Mouse (Mus musculus): Measurements from ENCODE around the gene Rasl10b. TPM values are rescaled to one million over a fixed set of nuclear protein-coding genes. Genes with fewer than 3 reads are reported as not detected.
A peak's percentile ranks its signal among the peaks of the same experiment; 100 is the strongest.

Rasl10b gene
- polyA plus RNA-seq, 1 experiment, result 0.08 TPM

GRCm38 (mm10) chr11:83457257-83457656, 48.3 kb downstream of the Rasl10b start:
- Histone ChIP-seq H3ac (ENCODE audit: control insufficient read depth, insufficient read length, low read depth) (no peak overlapping the region), H3K79me3 (ENCODE audit: low read depth) (no peaks in the 10 kb centered on the region), H3K27me3 (ENCODE audit: control insufficient read depth, insufficient read depth, insufficient read length) (no peaks in the 10 kb centered on the region), H3K79me2 (ENCODE audit: control insufficient read depth, insufficient read depth) (no peaks in the 10 kb centered on the region), H3K4me3 (ENCODE audit: insufficient read depth, poor library complexity, severe bottlenecking) (no peak overlapping the region), H3K36me3 (ENCODE audit: control insufficient read depth, insufficient read depth) (no peaks in the 10 kb centered on the region)
- TF ChIP-seq USF1 (IDR thresholded peaks at IDR 0.05; ENCODE audit: low read depth), result no peak
- TF ChIP-seq MYOG (IDR thresholded peaks at IDR 0.05; ENCODE audit: control insufficient read depth, extremely low read depth, insufficient read length), result no peak
- TF ChIP-seq FOSL1 (IDR thresholded peaks at IDR 0.05; ENCODE audit: insufficient read depth, low read length, poor library complexity, severe bottlenecking), result no peak
- TF ChIP-seq MYOD1 (IDR thresholded peaks at IDR 0.05; ENCODE audit: control insufficient read depth, insufficient read length, low read depth), result no peak
- no peak for TF ChIP-seq CEBPB (IDR thresholded peaks at IDR 0.05; ENCODE audit: low read depth)
- no peak for TF ChIP-seq CTCF (IDR thresholded peaks at IDR 0.05; ENCODE audit: control insufficient read depth, insufficient read depth, insufficient read length)
- no peak for TF ChIP-seq MAX (IDR thresholded peaks at IDR 0.05)

DNA sequence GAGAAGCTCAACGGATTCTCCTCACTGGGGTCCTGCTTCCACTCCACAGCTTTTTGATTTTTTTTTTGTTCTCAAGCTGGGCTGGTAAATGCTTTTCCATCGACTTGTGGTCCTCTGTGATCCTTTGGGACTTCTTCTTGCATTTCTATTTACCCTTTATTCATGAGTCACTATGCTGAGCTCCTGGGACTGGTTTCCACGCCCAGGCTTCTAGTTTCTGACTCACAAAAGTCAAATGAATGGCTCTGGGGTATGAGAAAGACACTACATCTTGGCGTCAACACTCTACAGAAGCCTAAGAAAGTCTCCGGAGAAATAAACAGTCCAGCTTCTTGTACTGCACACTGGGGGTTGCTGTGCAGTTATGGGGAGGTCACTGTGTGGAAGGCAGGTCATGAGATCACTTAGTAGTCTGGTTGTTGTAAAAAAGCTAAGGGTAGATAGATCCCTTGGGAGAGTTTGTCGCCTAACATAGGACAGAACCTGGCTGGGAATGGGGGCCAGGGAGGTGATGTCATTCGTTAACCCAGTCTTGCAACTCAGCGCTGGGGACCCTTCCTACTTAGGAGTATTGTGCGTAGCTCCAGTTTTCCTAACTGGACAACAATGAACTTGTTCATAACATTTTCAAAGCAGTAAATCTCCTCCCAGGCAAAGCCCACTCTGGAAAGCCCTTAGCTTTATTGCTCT, 49.1 kb downstream of the Rasl10b start:
- H3K4me3 ChIP-seq (ENCODE audit: insufficient read depth, poor library complexity, severe bottlenecking), result no peak overlapping the region
- TF ChIP-seq MYOG (IDR thresholded peaks at IDR 0.05; ENCODE audit: control insufficient read depth, extremely low read depth, insufficient read length) (no peak), USF1 (IDR thresholded peaks at IDR 0.05; ENCODE audit: low read depth) (no peak), CTCF (IDR thresholded peaks at IDR 0.05; ENCODE audit: control insufficient read depth, insufficient read depth, insufficient read length) (no peak), MYOD1 (IDR thresholded peaks at IDR 0.05; ENCODE audit: control insufficient read depth, insufficient read length, low read depth) (no peak), CEBPB (IDR thresholded peaks at IDR 0.05; ENCODE audit: low read depth) (no peak), FOSL1 (IDR thresholded peaks at IDR 0.05; ENCODE audit: insufficient read depth, low read length, poor library complexity, severe bottlenecking) (peak; percentile 40), MAX (IDR thresholded peaks at IDR 0.05) (peak; percentile 19)
- no peaks in the 10 kb centered on the region for H3K36me3 ChIP-seq (ENCODE audit: control insufficient read depth, insufficient read depth)
- H3K79me2 ChIP-seq (ENCODE audit: control insufficient read depth, insufficient read depth), result no peaks in the 10 kb centered on the region
- H3K27me3 ChIP-seq (ENCODE audit: control insufficient read depth, insufficient read depth, insufficient read length), result no peaks in the 10 kb centered on the region
- no peaks in the 10 kb centered on the region for H3K79me3 ChIP-seq (ENCODE audit: low read depth)
- H3ac ChIP-seq (ENCODE audit: control insufficient read depth, insufficient read length, low read depth), result peak overlapping the region; percentile 11

- no peaks in the 10 kb centered on the region for H3K36me3 ChIP-seq (ENCODE audit: control insufficient read depth, insufficient read depth)
- no peaks in the 10 kb centered on the region for H3K27me3 ChIP-seq (ENCODE audit: control insufficient read depth, insufficient read depth, insufficient read length)
- no peak overlapping the region for H3ac ChIP-seq (ENCODE audit: control insufficient read depth, insufficient read length, low read depth)
- TF ChIP-seq CEBPB (IDR thresholded peaks at IDR 0.05; ENCODE audit: low read depth) (no peak), MYOG (IDR thresholded peaks at IDR 0.05; ENCODE audit: control insufficient read depth, extremely low read depth, insufficient read length) (no peak), MAX (IDR thresholded peaks at IDR 0.05) (no peak), CTCF (IDR thresholded peaks at IDR 0.05; ENCODE audit: control insufficient read depth, insufficient read depth, insufficient read length) (no peak), FOSL1 (IDR thresholded peaks at IDR 0.05; ENCODE audit: insufficient read depth, low read length, poor library complexity, severe bottlenecking) (no peak), USF1 (IDR thresholded peaks at IDR 0.05; ENCODE audit: low read depth) (no peak), MYOD1 (IDR thresholded peaks at IDR 0.05; ENCODE audit: control insufficient read depth, insufficient read length, low read depth) (no peak)
- H3K79me3 ChIP-seq (ENCODE audit: low read depth), result no peaks in the 10 kb centered on the region
- no peaks in the 10 kb centered on the region for H3K79me2 ChIP-seq (ENCODE audit: control insufficient read depth, insufficient read depth)
- no peak overlapping the region for H3K4me3 ChIP-seq (ENCODE audit: insufficient read depth, poor library complexity, severe bottlenecking)
Measured at GRCm38 (mm10) chr11:83461462-83462027, 52.6 kb downstream of the Rasl10b start.

- Histone ChIP-seq H3K79me3 (ENCODE audit: low read depth) (no peaks in the 10 kb centered on the region), H3K79me2 (ENCODE audit: control insufficient read depth, insufficient read depth) (no peaks in the 10 kb centered on the region), H3K4me3 (ENCODE audit: insufficient read depth, poor library complexity, severe bottlenecking) (peak within 1 kb of the TSS; percentile 36), H3K36me3 (ENCODE audit: control insufficient read depth, insufficient read depth) (no peaks in the 10 kb centered on the region), H3ac (ENCODE audit: control insufficient read depth, insufficient read length, low read depth) (peak within 1 kb of the TSS; percentile 95), H3K27me3 (ENCODE audit: control insufficient read depth, insufficient read depth, insufficient read length) (no peaks in the 10 kb centered on the region)
- TF ChIP-seq CEBPB (IDR thresholded peaks at IDR 0.05; ENCODE audit: low read depth), result no peak
Measured at GRCm38 (mm10) chr11:83462711-83463244, 53.8 kb downstream of the Rasl10b start, which contains the start of gene Mmp28. Gene Mmp28, minus strand, starts transcription at chr11:83463071.

- no peak overlapping the region for H3K4me3 ChIP-seq (ENCODE audit: insufficient read depth, poor library complexity, severe bottlenecking)
- no peaks in the 10 kb centered on the region for H3K79me2 ChIP-seq (ENCODE audit: control insufficient read depth, insufficient read depth)
- H3K79me3 ChIP-seq (ENCODE audit: low read depth), result no peaks in the 10 kb centered on the region
- no peak for TF ChIP-seq MYOG (IDR thresholded peaks at IDR 0.05; ENCODE audit: control insufficient read depth, extremely low read depth, insufficient read length)
- TF ChIP-seq CEBPB (IDR thresholded peaks at IDR 0.05; ENCODE audit: low read depth), result no peak
- H3K27me3 ChIP-seq (ENCODE audit: control insufficient read depth, insufficient read depth, insufficient read length), result no peaks in the 10 kb centered on the region
- no peak overlapping the region for H3ac ChIP-seq (ENCODE audit: control insufficient read depth, insufficient read length, low read depth)
- H3K36me3 ChIP-seq (ENCODE audit: control insufficient read depth, insufficient read depth), result no peaks in the 10 kb centered on the region
Measured at GRCm38 (mm10) chr11:83465976-83466375, 57.0 kb downstream of the Rasl10b start.

GRCm38 (mm10) chr11:83467120-83467652, 58.2 kb downstream of the Rasl10b start:
- Histone ChIP-seq H3K36me3 (ENCODE audit: control insufficient read depth, insufficient read depth) (no peaks in the 10 kb centered on the region), H3K79me2 (ENCODE audit: control insufficient read depth, insufficient read depth) (no peaks in the 10 kb centered on the region), H3ac (ENCODE audit: control insufficient read depth, insufficient read length, low read depth) (peak overlapping the region; percentile 20), H3K79me3 (ENCODE audit: low read depth) (no peaks in the 10 kb centered on the region), H3K4me3 (ENCODE audit: insufficient read depth, poor library complexity, severe bottlenecking) (no peak overlapping the region), H3K27me3 (ENCODE audit: control insufficient read depth, insufficient read depth, insufficient read length) (no peaks in the 10 kb centered on the region)
- TF ChIP-seq MAX (IDR thresholded peaks at IDR 0.05) (no peak), CTCF (IDR thresholded peaks at IDR 0.05; ENCODE audit: control insufficient read depth, insufficient read depth, insufficient read length) (no peak), FOSL1 (IDR thresholded peaks at IDR 0.05; ENCODE audit: insufficient read depth, low read length, poor library complexity, severe bottlenecking) (no peak), USF1 (IDR thresholded peaks at IDR 0.05; ENCODE audit: low read depth) (no peak), MYOG (IDR thresholded peaks at IDR 0.05; ENCODE audit: control insufficient read depth, extremely low read depth, insufficient read length) (no peak), CEBPB (IDR thresholded peaks at IDR 0.05; ENCODE audit: low read depth) (no peak), MYOD1 (IDR thresholded peaks at IDR 0.05; ENCODE audit: control insufficient read depth, insufficient read length, low read depth) (no peak)

All from C2C12 (cell line).